Mouse (Mus musculus) brain, embryonic 18.5 days (tissue): ENCODE results near the gene Gm3336.
A peak's percentile ranks its signal among the peaks of the same experiment; 100 is the strongest.

ENCODE experiments used
- DNase-seq: peaks from one replicate; pipeline ENCODE4 v3.0.0-alpha.2; 2012; ENCODE audit warnings: low read depth, low spot score

The Gm3336 gene

DNA sequence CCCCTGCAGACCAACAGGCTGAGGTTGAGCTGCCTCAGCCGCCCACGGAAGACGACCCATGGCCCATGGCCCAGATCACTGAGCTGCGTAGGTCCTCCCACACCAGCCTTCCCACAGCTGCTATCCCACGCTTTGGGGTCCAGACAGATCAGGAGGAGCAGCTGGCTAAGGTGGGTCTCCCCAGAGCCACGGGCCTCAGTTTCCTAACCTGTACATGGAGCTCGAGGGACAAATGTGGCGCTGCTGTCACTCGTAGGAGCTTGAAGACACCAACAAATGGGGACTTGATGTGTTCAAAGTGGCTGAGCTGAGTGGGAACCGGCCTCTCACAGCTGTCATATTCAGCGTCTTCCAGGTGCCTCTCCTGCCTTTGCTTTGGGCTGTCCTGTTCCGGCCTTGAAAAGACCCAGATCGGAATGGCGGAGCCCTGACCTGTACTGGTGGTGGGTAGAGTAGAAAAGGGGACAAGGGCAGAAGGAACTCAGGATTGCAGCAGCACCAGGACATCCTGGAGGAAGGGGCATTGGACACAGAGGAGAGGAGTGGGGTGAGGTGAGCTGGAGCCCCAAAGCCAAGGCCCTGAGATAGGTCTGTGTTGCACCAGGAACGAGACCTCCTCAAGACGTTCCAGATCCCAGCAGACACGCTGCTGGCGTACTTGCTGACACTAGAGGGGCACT, 29.0 kb downstream of the Gm3336 start:
- no peak for DNase-seq

DNA sequence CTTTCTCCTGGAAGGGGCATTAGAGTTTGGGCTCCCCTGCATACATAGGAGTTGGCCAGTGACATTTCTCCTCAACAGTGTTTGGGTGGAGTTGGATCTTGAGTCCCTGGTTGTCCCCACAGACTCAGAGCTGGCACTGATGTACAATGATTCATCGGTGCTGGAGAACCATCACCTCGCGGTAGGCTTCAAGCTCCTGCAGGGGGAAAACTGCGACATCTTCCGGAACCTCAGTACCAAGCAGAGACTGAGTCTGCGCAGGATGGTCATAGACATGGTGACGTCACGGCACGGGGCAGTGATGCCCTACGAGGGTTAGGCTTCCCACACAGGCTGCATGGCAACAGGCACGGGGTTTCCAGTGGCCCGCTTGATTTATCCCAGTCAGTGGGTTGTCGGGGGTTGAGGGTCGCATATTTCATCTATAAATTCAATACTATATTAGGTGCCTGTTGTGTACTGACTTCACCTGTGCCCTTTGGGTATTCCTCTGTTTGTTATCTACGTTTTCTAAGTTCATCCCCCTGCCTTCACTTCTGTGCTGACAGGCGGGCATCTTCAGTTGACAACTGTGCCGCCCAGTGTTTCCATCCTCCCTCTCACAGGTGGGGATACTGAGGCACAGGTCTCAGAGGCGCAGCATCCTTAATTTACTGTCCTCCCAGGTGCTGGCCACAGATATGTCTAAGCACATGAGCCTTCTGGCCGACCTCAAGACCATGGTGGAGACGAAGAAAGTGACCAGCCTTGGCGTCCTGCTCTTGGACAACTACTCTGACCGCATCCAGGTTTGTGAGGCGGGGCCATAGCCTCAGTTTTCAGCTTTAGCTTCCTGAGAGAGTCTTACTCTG, 30.1 kb downstream of the Gm3336 start:
- DNase-seq, result no peak

DNA sequence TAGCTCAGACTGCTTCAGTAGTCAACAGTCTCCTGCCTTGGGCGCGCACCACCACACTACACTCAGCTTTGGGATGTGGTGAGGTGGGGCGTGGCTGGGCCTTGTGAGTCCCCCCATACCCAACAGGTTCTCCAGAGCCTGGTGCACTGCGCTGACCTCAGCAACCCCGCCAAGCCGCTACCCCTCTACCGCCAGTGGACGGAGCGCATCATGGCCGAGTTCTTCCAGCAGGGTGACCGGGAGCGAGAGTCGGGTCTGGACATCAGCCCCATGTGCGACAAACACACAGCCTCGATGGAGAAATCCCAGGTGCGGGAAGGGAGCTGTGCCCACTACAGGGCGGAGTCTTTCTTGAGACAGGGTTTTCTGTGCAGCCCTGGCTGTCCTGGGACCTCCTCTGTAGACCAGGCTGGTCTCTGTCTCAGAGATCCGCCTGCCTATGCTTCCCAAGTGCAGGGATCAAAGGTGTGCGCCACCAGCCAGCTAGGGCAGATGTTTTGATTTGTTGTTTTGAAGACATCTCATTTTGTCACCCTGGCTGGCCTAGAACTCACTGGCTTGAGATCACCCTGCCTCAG, 30.8 kb downstream of the Gm3336 start:
- no peak for DNase-seq

DNA sequence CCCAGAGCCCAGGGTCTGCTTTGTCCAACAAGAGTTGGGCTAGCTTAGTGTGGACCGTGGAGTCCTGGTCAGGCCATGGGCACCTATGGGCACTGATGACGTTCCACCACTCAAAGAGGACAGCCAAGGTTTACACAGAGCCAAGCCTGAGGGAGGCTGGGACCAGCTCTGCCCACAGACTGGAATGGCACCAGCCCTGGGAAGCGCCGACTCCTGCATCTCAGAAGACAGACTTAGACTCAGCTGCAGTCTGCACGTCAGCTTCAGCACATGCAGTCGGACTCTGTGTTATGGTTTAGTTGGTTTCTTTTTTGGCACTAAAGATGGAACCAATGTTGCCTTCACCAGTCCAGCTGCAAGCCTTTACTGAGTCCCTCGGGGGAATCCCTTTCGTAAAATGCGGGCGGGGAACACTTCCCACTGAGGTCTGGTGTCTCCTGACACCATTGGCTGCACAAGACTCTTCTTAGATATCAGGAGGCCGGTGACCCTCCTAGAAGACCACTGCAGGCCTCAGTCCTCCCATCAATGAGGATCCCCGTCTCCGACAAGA, 31.9 kb downstream of the Gm3336 start:
- no peak for DNase-seq

DNA sequence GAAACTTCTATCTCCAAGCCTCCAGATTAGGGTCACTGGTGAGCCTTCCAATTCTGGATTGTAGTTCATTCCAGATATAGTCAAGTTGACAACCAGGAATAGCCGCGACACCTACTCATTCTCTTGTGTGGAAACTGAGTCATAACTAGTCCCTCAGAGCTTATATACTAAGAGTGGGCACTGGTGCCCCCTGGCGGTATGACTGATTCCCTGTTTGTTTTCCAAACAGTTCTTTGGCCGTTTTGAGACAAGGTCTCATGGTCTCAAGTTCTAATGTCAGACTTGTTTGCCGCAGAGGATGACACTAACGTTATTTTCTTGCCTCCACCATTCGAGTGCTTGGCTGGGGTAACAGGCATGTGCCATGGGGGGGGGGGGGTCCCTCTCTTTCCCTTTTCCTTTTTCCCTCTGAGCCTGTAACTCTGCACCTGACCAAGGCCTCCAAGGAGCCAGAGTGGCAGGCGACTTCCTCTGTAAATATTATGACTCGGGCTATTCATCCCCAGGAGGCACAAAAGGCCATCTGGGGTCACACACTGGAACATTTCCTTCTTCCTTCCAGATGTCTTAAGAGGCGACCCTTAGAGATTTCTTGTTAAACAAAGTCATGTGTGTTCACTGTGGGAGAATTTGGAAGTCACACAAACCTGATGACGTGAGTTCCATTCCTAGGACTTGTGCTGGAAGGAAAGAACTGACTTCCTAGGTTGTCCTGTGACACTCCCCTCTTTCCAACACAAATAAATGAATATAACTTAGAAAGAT, 33.8 kb downstream of the Gm3336 start:
- no peak for DNase-seq

DNA sequence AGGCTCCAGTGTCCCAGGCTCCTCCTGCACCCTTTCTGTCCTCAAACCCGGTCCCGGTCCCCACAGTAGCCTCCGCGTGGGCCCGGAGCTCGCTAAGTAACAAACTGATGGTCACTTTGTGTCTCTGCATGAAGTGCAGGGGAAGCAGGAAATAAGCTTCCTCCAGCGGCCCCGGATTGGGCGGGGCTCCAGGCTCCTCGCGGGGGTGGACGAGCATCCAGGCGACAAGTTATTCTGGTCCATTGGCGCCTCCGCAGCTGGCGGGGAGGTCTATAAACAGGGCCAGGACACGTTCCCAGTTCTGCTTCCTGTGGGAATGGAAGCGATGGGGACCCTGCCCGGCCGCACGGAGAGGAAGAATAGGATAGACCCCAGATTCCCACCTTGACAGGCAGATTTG, 34.8 kb downstream of the Gm3336 start:
- DNase-seq, result no peak

DNA sequence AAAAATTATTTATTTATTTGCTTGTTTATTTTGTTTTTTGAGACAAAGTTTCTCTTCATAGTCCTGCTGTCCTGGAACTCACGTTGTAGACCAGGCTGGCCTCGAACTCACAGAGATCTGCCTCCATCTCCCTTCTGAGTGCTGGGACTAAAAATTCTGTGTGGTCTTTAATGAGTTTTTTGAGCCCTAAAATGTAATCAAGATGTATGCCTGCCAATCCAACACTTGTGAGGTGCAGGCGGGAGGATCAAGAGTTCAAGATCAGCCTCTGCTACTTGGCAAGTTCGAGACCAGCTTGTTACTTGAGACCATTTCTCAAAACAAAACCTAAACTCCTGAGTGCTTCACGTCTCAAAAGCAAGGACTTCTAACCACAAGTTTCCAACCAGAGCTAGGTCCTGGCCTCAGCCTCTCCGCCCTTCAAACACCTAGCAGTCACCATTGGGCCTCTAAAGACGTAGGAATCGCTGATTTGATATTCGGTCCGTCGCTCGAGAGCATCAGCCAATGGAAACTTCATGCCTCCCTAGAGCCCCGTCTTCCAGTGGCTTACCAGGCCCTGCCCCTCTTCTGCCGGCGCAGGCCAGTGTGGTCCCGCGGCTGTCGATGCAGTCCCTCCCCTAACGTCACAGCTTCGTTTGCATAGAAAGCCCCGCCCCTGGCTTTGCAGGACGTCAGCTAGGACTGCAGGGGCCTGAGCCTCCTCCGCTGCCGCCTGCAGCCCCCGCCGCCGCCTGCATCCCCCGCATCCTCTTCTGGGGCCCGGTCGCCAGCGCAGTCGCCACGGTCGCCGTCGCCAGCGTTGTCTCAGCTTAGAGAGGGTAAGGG, 35.9 kb downstream of the Gm3336 start, which contains the start of gene Rab3a:
Gene Rab3a (plus strand): TSS at position 637 of the 828 bp plus-strand sequence.
- DNase-seq, result peak; percentile 96

DNA sequence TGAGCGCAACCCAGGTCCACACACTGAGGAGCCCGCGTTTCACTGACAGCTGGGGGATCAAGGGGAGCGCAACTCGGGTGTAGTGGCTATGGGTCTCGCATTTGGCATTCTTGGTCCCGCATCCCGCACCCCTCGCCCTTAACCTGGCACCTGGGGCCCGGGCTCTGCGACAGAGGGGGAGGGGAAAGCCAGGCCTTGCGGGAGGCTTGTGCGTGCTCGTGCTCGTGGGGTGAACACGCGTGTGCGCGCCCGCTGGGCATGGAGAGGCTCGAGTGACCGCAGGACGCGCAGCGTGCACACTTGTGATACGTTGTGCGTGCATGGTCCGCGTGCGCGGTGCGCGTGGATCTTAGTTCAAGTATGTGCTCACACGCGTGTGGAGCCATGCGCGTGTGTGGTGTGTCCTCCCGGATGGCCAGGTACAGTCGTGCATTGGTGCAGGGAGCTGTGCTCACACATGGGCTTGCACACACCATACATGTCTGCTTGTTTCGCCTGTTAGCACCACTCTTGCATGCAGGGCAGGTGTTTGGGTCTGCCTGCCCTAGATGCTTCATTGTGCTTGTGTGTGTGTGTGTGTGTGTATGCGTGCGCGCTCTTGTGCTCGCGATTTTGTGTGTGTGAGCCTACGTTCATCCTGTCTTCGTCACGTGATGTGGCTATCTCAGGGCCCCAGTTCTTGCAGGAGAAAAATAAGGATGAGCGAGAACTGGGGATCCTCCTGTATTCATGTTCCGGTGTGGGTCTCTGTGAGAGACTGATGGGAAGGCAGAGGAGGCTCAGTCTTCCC, 36.7 kb downstream of the Gm3336 start:
- peak; percentile 57 for DNase-seq

DNA sequence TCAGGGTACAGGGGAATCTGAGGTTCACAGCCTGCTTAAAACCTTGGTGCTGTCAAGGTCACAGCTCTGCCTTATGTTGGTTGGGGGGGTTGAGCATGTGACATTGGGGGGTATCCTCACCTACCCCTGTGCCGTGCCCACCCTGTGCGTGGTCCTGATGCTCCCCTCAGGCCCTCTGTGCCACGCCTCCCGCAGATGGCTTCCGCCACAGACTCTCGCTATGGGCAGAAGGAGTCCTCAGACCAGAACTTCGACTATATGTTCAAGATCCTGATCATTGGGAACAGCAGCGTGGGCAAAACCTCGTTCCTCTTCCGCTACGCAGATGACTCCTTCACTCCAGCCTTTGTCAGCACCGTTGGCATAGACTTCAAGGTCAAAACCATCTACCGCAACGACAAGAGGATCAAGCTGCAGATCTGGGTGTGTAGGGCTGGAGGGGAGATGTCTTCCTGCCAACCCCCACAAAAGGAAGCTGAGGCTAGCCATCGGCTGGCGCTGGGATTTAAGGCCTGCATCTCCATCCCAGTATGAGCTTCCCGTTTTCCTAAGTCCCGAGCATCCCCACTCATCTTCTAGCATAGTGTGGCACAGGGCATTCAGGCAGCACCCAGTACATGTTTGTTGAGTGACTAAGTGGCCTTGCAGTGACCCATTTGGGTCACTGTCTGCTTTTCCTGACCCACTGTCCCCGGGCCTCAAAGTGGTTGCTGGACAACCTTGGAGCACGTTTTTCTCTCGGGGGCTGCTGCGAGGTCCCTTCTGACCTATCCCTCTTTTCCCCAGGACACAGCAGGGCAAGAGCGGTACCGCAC, 37.5 kb downstream of the Gm3336 start:
- no peak for DNase-seq

DNA sequence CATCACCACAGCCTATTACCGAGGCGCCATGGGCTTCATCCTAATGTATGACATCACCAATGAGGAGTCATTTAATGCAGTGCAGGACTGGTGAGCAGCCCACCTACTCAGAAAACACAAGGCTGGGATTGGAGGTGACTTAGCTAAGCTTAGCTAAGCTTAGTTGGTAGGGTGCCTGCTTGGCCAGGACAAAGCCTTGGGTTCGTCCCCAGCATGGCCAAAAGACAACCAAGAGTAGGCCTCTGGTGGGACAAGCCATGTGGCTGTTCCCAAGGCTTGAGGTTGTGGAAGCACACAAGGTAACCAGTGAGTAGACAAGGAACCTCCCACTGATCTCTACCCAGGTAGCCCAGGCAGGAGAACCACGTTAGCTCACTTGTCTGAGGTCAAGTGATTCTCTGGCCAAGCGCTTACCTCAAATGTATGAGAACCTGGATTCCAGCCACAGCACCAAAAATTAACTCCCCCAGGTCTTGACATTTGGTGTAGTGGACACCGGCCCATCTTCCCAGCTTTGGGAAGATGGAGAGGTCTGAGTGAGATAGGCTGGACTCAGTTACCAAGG, 38.2 kb downstream of the Gm3336 start:
- no peak for DNase-seq

DNA sequence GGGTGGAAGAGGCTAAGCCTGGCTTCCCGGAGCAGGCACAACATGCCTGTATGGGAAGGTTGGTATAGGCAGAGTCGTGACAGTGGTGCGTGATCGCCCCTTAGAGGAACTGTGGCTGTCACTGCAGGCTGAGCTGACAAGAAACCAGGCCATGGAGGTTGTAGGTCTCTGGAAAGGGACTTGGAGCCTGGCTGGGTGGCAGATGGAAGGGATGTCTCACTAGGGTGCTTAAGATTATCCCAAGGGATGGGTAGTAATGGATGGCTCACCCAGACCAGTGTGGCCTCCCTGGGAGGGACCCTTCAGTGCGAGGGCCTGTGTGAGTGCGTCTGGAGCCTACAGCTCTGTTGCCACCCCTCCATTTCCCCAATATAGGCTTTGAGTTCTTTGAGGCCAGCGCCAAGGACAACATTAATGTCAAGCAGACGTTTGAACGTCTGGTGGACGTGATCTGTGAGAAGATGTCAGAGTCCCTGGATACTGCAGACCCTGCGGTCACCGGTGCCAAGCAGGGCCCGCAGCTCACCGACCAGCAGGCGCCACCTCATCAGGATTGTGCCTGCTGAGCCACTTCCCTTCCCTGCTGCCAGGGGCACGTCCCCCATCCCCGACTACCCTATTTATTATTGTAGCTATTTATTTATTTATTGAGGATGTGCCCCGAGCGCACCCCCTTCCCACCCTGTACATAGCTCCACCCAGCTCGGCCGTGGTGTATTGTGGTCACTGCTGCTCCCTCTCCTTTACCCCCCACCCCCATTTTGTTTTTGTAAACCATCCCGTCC, 39.4 kb downstream of the Gm3336 start:
- no peak for DNase-seq

DNA sequence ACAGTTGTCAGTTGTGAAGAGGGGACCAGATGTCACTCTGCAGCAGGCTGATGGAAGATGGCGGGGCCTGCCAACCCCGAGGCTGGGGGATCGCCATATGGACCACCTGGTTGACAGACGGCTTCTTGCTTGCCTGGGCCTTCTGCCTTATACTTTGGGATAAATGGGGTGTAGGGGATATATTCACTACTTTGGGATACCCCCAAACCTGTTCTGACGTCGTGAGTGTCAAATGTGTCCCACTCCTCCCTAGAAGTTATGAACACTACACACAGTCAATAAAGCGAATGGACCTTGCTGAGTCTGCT, 39.9 kb downstream of the Gm3336 start:
- no peak for DNase-seq

DNA sequence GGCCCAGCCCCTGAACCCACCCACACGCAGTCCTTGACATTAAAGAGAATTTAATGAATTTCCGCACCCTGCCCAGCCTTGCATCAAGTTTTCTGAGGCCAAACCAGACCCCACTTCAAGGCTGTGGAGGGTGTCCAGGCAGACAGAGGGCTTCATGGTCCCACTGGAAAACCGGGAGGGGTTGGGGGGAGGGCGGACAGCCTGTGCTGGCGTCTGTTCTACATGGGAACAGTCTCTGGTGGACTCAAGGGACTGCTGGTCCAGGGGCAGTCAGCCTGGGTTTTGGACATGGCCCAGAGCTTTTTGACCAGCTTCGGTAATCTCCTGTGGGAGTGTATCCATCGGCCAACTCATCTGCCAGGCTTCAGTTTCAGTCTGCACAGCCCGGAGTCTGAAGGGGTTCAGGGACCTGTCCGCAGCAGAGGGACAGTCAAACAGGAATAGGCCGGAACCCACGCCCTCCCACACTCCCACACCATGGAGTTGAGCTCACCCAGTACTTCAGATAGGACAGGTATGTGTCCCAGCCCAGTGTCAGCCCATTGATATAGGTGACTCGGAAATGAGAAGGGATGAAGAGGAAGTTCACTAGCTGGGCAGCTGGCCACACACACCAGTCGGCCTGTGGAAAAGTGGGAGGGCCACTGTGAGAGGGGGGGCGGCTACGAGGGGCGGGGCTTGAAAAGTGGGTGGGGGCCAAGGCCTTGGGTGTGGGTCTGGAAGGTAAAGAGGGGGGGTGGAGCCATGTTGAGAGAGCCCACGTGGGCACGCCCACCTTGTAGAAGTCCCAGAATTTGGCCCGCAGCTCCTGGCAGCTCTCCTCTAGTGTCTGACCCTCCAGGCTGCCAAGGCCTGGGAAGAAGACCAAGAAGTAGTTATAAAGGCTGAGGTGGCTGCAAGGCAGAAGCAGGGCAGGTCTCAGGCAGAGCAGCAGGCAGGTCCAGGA, 40.5 kb downstream of the Gm3336 start:
- no peak for DNase-seq

DNA sequence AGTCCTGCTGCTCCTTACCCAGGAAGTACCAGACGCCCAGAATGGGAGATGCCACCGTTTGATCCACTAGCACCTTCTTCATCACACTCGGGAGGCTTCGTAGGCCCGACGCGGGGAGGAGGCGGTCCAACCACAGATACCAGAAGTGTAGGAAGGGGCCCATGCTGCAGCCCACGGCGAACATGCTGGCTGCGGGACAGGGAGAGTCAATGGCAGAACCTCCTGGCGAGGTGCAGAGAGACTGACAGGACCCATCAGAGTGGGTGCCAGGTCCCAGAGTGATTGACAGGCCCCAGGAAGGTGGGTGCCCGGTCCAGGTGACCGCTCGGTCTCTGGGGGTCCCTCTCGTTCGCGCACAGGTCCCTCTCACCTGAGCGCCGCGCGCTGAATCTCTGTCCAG, 42.0 kb downstream of the Gm3336 start:
- DNase-seq, result no peak

DNA sequence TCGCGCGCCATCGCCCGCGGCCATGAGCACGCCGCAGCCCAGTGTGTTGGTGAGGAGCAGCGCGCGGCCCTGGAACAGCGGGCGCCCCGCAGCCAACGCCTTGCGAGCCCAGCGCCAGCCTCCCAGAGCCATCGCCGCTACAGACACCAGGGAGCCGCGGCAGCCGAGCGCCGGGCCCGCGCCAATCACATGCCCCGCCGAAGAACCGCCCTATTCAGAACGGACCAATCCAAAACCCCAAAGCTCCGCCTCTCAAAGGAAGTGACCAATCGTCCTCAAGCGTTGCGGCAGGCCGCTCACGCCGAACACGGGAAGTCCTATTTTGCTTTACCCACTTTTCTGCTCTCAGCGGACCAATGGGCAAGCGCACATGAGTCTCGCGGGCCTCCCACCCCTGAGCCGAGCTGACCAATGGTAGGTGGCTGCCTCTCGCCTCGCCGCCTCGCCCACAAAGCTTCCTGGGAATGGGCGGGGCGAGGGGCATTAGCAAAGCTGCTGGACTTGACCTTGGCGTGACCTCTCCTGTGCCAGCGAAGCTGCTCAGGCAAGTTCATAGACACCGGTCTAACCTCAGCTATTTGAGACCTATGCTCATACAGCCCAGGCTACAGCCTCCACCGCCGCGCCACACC, 42.5 kb downstream of the Gm3336 start, which contains the start of gene Mpv17l2:
Gene Mpv17l2 (minus strand): TSS at position 172 of the 632 bp plus-strand sequence.
- peak; percentile 97 for DNase-seq

DNA sequence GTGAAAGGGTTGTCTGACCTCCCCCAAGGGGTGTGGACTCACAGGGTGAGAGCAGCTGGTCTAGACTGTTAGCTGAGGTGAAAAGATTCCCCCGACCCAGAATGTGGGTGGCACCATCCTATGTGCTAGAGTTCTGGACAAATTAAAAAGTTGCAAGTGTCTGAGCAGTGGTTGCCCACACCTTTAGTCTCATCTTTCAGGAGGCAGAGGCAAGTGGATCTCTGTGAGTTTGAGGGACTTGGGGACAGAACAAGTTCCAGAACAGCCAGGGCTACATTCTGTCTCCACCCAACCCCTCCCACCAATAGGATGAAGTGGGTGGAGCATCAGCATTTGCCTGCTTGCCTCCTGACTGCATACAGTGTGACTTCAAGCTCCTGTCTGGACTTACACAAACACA, 43.8 kb downstream of the Gm3336 start:
- DNase-seq, result no peak
